Mouse (Mus musculus): ENCODE measurements around the gene Trhr2.

GRCm38 (mm10) chr8:122357641-122358040, 2.9 kb downstream of the Trhr2 start:
- TF ChIP-seq CTCF (IDR thresholded peaks at IDR 0.05; ENCODE audit: low read depth) (no peak), EP300 (optimal IDR thresholded peaks at IDR 0.05) (no peak)
